Mouse (Mus musculus): ENCODE data around the gene Atp6v0e. TPM values are rescaled to one million over a fixed set of nuclear protein-coding genes. Genes with fewer than 3 reads are reported as not detected.
A peak's percentile ranks its signal among the peaks of the same experiment; 100 is the strongest.

The Atp6v0e gene
- polyA plus RNA-seq, 1 experiment from 2014 or later: 211 TPM

DNA sequence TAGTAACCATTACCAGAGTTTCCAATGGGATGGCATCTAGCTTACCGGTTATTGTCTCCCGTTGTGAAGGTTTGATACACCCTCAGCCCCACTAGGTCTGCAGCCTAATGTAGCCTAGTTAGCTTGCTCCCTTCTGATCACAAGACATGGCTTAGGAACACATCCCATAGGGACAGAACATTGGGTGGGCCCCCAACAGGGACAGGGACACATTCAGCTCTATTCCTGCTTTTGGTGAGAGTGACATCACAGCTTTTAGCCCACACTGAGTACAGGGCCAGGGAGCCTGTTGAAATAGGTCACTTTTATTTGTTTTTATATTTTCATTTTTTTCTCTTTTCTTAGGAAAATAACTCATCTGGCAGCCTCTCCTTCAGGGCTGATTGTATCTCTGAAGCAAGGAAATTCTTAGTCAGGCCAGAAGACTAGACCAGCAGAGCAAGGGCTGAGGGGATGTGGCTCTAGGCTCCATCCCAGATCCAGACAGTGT, 37.5 kb upstream of the Atp6v0e start:
- ATAC-seq (replicated peaks; ENCODE audit: low FRiP score): no peak
- Histone ChIP-seq H3K9ac (no peak overlapping the region), H3K4me3 (replicated peaks) (no peak overlapping the region), H3K27me3 (no peaks in the 10 kb centered on the region), H3K36me3 (peaks cover 77% of the 10 kb centered on the region), H3K9me3 (replicated peaks) (no peaks in the 10 kb centered on the region), H3K27ac (no peak overlapping the region), H3K4me1 (peaks cover 11% of the 10 kb centered on the region), H3K4me2 (no peak overlapping the region)
- WGBS: 96% methylated on average over 2 of the region's 2 CpGs

DNA sequence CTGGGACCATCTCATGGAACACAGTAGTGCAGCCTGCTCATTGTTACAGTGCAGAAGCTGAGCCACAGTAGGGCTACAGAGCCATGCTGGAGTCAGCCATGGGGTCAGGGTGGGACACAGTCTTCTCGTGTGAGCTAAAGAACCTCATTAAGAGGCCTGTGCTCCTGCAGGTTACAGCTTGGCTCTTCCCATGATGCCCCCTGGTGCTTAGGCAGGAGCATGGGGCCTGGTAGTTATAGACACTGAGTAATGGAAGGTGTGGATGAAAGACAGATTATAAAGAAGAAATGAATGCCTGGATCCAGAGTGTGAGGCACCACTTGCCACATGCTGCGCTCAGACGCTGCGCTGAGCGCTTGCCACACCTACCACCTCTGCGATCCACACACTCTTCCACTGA, 34.6 kb upstream of the Atp6v0e start:
- H3K9me3 ChIP-seq (replicated peaks): no peaks in the 10 kb centered on the region
- no peak overlapping the region for H3K27ac ChIP-seq
- H3K36me3 ChIP-seq: peaks cover 95% of the 10 kb centered on the region
- 81% methylated on average over 6 of the region's 6 CpGs for WGBS
- no peak overlapping the region for H3K4me2 ChIP-seq
- no peaks in the 10 kb centered on the region for H3K4me1 ChIP-seq
- no peaks in the 10 kb centered on the region for H3K27me3 ChIP-seq
- ATAC-seq (replicated peaks; ENCODE audit: low FRiP score): no peak
- no peak overlapping the region for H3K4me3 ChIP-seq (replicated peaks)
- no peak overlapping the region for H3K9ac ChIP-seq

GRCm38 (mm10) chr17:26628936-26629335, 34.1 kb upstream of the Atp6v0e start:
- peaks cover 95% of the 10 kb centered on the region for H3K36me3 ChIP-seq
- H3K9ac ChIP-seq: no peak overlapping the region
- no peaks in the 10 kb centered on the region for H3K4me1 ChIP-seq
- no peaks in the 10 kb centered on the region for H3K9me3 ChIP-seq (replicated peaks)
- H3K27me3 ChIP-seq: no peaks in the 10 kb centered on the region
- no peak overlapping the region for H3K4me2 ChIP-seq
- WGBS: 94% methylated on average over 3 of the region's 3 CpGs
- ATAC-seq (replicated peaks; ENCODE audit: low FRiP score): no peak
- no peak overlapping the region for H3K27ac ChIP-seq
- H3K4me3 ChIP-seq (replicated peaks): no peak overlapping the region

GRCm38 (mm10) chr17:26631811-26632327, 31.2 kb upstream of the Atp6v0e start:
- Histone ChIP-seq H3K27ac (no peak overlapping the region), H3K4me1 (no peaks in the 10 kb centered on the region), H3K36me3 (peaks cover 94% of the 10 kb centered on the region), H3K4me3 (replicated peaks) (no peak overlapping the region), H3K9me3 (replicated peaks) (no peaks in the 10 kb centered on the region), H3K27me3 (no peaks in the 10 kb centered on the region), H3K9ac (no peak overlapping the region), H3K4me2 (no peak overlapping the region)
- 79% methylated on average over 8 of the region's 8 CpGs for WGBS
- ATAC-seq (replicated peaks; ENCODE audit: low FRiP score): no peak

DNA sequence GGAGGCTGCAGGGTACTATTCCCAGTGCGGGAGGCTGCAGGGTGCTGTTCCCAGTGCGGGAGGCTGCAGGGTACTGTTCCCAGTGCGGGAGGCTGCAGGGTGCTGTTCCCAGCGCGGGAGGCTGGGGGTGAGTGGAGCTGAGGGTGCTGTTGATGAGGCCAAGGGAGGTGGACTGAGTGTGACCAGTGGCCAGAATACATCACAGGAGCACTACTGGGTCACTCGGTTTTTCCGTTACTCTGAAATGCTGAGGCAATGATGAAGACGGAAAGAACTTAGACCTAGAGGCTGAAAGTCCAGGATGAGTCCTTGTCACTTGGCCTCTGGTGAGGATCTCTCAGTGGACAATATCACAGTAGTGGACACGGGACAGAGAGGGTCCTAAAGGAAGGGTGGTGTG, 29.8 kb upstream of the Atp6v0e start:
- 89% methylated on average over 9 of the region's 9 CpGs for WGBS
- Histone ChIP-seq H3K4me3 (replicated peaks) (no peak overlapping the region), H3K4me2 (no peak overlapping the region), H3K9me3 (replicated peaks) (no peaks in the 10 kb centered on the region), H3K9ac (no peak overlapping the region), H3K27me3 (no peaks in the 10 kb centered on the region), H3K36me3 (peaks cover 89% of the 10 kb centered on the region), H3K27ac (no peak overlapping the region), H3K4me1 (no peaks in the 10 kb centered on the region)
- no peak for ATAC-seq (replicated peaks; ENCODE audit: low FRiP score)

DNA sequence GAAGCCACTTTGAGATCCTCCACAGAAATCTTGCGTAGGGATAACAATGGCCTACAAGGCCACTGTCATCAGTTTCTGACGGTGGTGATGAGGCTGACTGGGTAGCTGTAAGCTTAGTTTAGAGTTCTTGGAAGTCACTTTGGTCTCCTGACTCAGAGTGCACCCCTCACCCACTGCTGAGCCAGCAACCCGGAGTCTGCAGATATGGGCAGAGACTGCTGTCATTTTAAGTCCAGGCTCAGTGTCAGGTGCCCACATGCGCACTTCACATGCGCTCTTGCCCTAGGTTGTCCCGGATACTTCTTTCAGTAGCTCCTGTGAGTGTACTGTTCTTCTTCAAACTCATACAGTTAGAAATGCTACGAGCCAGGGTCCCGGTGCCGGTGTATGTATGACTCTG, 29.1 kb upstream of the Atp6v0e start:
- 93% methylated on average over 9 of the region's 9 CpGs for WGBS
- Histone ChIP-seq H3K4me3 (replicated peaks) (no peak overlapping the region), H3K9ac (no peak overlapping the region), H3K9me3 (replicated peaks) (no peaks in the 10 kb centered on the region), H3K27me3 (no peaks in the 10 kb centered on the region), H3K36me3 (peaks cover 88% of the 10 kb centered on the region), H3K4me2 (no peak overlapping the region), H3K27ac (no peak overlapping the region), H3K4me1 (no peaks in the 10 kb centered on the region)
- no peak for ATAC-seq (replicated peaks; ENCODE audit: low FRiP score)

GRCm38 (mm10) chr17:26634539-26634938, 28.5 kb upstream of the Atp6v0e start:
- Histone ChIP-seq H3K36me3 (peaks cover 88% of the 10 kb centered on the region), H3K27me3 (no peaks in the 10 kb centered on the region), H3K9ac (no peak overlapping the region), H3K4me1 (no peaks in the 10 kb centered on the region), H3K9me3 (replicated peaks) (no peaks in the 10 kb centered on the region), H3K27ac (no peak overlapping the region), H3K4me3 (replicated peaks) (no peak overlapping the region), H3K4me2 (no peak overlapping the region)
- no peak for ATAC-seq (replicated peaks; ENCODE audit: low FRiP score)
- WGBS: 92% methylated on average over 7 of the region's 7 CpGs

DNA sequence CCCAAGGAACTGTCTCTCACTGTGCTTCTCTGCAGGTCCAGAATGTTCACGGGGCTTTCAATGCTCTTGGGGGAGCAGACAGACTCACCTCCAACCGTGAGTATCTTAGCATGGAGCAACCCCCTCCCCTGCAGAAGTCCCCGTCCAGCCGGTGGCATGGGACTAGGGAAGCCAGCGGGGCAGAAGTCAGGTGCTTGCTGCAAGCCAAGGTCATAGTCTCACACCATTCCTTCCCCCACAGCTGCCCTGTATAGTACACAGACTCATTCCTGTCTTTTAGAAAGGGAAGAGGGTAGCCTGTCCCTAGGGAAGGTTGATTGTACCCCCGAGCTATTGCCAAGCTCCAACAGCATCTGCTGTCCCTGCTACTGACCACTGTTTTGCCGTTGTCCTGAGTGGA, 27.1 kb upstream of the Atp6v0e start:
- Histone ChIP-seq H3K27me3 (no peaks in the 10 kb centered on the region), H3K9ac (no peak overlapping the region), H3K36me3 (peaks cover 88% of the 10 kb centered on the region), H3K9me3 (replicated peaks) (no peaks in the 10 kb centered on the region), H3K4me2 (no peak overlapping the region), H3K4me1 (no peaks in the 10 kb centered on the region), H3K4me3 (replicated peaks) (no peak overlapping the region), H3K27ac (no peak overlapping the region)
- ATAC-seq (replicated peaks; ENCODE audit: low FRiP score): no peak
- 84% methylated on average over 7 of the region's 7 CpGs for WGBS

- Histone ChIP-seq H3K9me3 (replicated peaks) (no peaks in the 10 kb centered on the region), H3K4me1 (no peaks in the 10 kb centered on the region), H3K4me3 (replicated peaks) (no peak overlapping the region), H3K27me3 (no peaks in the 10 kb centered on the region), H3K4me2 (no peak overlapping the region), H3K27ac (peak overlapping the region; percentile 29), H3K9ac (no peak overlapping the region), H3K36me3 (peaks cover 88% of the 10 kb centered on the region)
- ATAC-seq (replicated peaks; ENCODE audit: low FRiP score): no peak; the same call in 1 of the 2 replicates
- 60% methylated on average over 4 of the region's 4 CpGs for WGBS
These were observed 25.2 kb upstream of the Atp6v0e start for GRCm38 (mm10) chr17:26637851-26638250.

DNA sequence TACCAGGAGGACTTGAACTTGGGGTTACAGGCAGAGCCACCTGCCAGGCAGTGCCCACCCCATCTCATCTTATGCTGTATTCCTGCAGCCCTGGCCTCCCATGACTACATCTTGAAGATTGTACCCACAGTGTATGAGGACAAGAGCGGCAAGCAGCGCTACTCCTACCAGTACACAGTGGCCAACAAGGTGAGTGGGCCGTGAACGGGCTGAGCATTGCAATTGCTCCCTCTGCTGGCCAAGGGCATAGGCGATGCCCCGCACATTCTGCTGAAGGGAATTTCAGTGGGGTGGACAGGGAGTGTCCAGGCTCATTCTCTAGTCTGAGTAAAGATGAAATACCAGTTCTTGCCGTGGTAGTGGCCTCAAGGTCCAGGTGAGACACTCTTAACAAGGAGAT, 24.4 kb upstream of the Atp6v0e start:
- Histone ChIP-seq H3K4me1 (no peaks in the 10 kb centered on the region), H3K27me3 (no peaks in the 10 kb centered on the region), H3K27ac (peak overlapping the region; percentile 29; the same call in 1 of the 2 replicates), H3K4me3 (replicated peaks) (no peak overlapping the region), H3K9ac (no peak overlapping the region), H3K4me2 (no peak overlapping the region), H3K36me3 (peaks cover 92% of the 10 kb centered on the region), H3K9me3 (replicated peaks) (no peaks in the 10 kb centered on the region)
- peak; percentile 82 for ATAC-seq (replicated peaks; ENCODE audit: low FRiP score)
- 18% methylated on average over 7 of the region's 7 CpGs for WGBS

DNA sequence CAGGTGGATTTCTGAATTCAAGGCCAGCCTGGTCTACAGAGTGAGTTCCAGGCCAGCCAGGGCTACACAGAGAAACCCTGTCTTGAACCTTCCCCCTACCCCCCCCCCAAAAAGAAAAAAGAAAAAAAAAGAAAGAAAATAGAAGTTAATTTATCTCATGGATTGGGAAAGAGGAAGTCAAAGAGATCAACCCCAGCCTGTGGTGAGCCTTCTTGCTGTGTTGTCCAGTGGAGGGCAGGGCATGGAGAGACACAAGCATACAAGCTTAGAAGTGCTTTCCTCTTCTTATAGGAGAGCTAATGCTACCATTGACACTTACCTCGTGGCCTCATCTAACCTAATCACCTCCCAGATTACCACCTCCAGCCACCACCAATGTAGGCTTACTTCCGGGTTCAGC, 23.2 kb upstream of the Atp6v0e start:
- no peak for ATAC-seq (replicated peaks; ENCODE audit: low FRiP score)
- H3K4me1 ChIP-seq: no peaks in the 10 kb centered on the region
- no peaks in the 10 kb centered on the region for H3K9me3 ChIP-seq (replicated peaks)
- no peaks in the 10 kb centered on the region for H3K27me3 ChIP-seq
- no peak overlapping the region for H3K9ac ChIP-seq
- no peak overlapping the region for H3K4me2 ChIP-seq
- no peak overlapping the region for H3K27ac ChIP-seq
- H3K4me3 ChIP-seq (replicated peaks): no peak overlapping the region
- H3K36me3 ChIP-seq: peaks cover 92% of the 10 kb centered on the region
- WGBS: 89% methylated on average over 2 of the region's 2 CpGs

- no peak for ATAC-seq (replicated peaks; ENCODE audit: low FRiP score)
- Histone ChIP-seq H3K4me2 (no peak overlapping the region), H3K9ac (no peak overlapping the region), H3K4me1 (no peaks in the 10 kb centered on the region), H3K27me3 (no peaks in the 10 kb centered on the region), H3K27ac (no peak overlapping the region), H3K9me3 (replicated peaks) (no peaks in the 10 kb centered on the region), H3K4me3 (replicated peaks) (no peak overlapping the region), H3K36me3 (peaks cover 92% of the 10 kb centered on the region)
- WGBS: 91% methylated on average over 3 of the region's 3 CpGs
These were observed 22.7 kb upstream of the Atp6v0e start for GRCm38 (mm10) chr17:26640286-26640740.

DNA sequence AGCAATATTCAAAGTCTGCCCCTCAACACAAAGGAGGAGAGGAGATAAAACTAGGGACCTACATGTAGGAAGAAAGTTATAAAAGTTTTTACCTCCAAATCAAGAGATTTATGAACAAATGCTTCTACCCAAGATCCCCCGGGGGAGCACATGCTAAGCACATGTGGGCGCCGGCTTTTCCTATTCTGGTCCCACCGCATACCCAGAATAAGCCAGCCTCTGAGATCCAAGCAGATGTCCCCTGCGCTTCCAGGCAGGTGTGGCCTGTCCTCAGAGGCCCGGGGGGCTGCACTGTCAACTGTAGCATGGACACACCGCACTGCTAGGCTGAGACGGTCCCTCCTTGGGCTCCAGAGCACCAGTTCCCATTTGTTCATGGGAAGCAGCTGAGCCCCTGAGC, 19.6 kb upstream of the Atp6v0e start:
- no peak for ATAC-seq (replicated peaks; ENCODE audit: low FRiP score)
- H3K36me3 ChIP-seq: peaks cover 92% of the 10 kb centered on the region

More for the DNA sequence above, 19.6 kb upstream of the Atp6v0e start:
- Histone ChIP-seq H3K4me3 (replicated peaks) (no peak overlapping the region), H3K4me1 (peaks cover 11% of the 10 kb centered on the region), H3K4me2 (no peak overlapping the region), H3K27me3 (no peaks in the 10 kb centered on the region), H3K27ac (no peak overlapping the region), H3K9me3 (replicated peaks) (no peaks in the 10 kb centered on the region), H3K9ac (no peak overlapping the region)
- 95% methylated on average over 8 of the region's 8 CpGs for WGBS

Data from kidney, embryonic 15.5 days (tissue).